ENCODE assay signal across 19 mouse cellular contexts in genomic region chr4:57513241-57513933, GRCm38 (mm10).
"Had no signal": no experiment of that assay in that cellular context is flagged by ENCODE, and none has a peak within 500 bp of the region (broad histone marks: within the 10 kb centered on the region; RNA-seq: fewer than 3 reads in every experiment).

No protein-coding gene starts in this region.

- H3K4me2 ChIP-seq: intestine, embryonic 15.5 days; liver, embryonic 13.5 days; neural tube, embryonic 12.5 days; neural tube, embryonic 15.5 days; stomach, embryonic 15.5 days had no signal

- H3K9ac ChIP-seq: intestine, embryonic 15.5 days; kidney, embryonic 15.5 days; liver, embryonic 13.5 days; neural tube, embryonic 12.5 days; neural tube, embryonic 15.5 days; stomach, embryonic 15.5 days had no signal

- H3K36me3 ChIP-seq: intestine, embryonic 15.5 days; kidney, embryonic 15.5 days; liver, embryonic 13.5 days; midbrain, embryonic 10.5 days; neural tube, embryonic 12.5 days; neural tube, embryonic 15.5 days; stomach, embryonic 15.5 days had no signal

- H3K4me1 ChIP-seq: intestine, embryonic 15.5 days; liver, embryonic 13.5 days; megakaryocyte, embryonic 14.5 days; midbrain, embryonic 10.5 days; neural tube, embryonic 12.5 days; neural tube, embryonic 15.5 days; stomach, embryonic 15.5 days had no signal

- ATAC-seq: intestine, embryonic 15.5 days had no signal

- H3K27me3 ChIP-seq: intestine, embryonic 15.5 days; liver, embryonic 13.5 days; neural tube, embryonic 12.5 days; neural tube, embryonic 15.5 days; stomach, embryonic 15.5 days had no signal

- H3K4me3 ChIP-seq: intestine, embryonic 15.5 days; kidney, embryonic 15.5 days; left cerebral cortex, adult 2 months; liver, embryonic 13.5 days; megakaryocyte, embryonic 14.5 days; midbrain, embryonic 10.5 days; neural tube, embryonic 12.5 days; neural tube, embryonic 15.5 days; stomach, embryonic 15.5 days had no signal

- H3K9me3 ChIP-seq: intestine, embryonic 15.5 days; kidney, embryonic 15.5 days; liver, embryonic 13.5 days; megakaryocyte, embryonic 14.5 days; midbrain, embryonic 10.5 days; neural tube, embryonic 12.5 days; neural tube, embryonic 15.5 days; stomach, embryonic 15.5 days had no signal

- DNase-seq: kidney, adult 11 months; kidney, adult 8-10 months; kidney, postnatal 10 days; kidney, postnatal 36 days; layer of hippocampus, postnatal 36 days; liver, embryonic 13.5 days; midbrain, embryonic 14.5 days; right cerebral cortex, adult 18-20 months; right cerebral cortex, postnatal 25 days; spleen, adult 18-20 months; thymus, postnatal 25 days had no signal

- H3K27ac ChIP-seq: intestine, embryonic 15.5 days; kidney, embryonic 15.5 days; left cerebral cortex, adult 2 months; liver, embryonic 13.5 days; midbrain, embryonic 10.5 days; neural tube, embryonic 12.5 days; neural tube, embryonic 15.5 days; stomach, embryonic 15.5 days had no signal
